Mouse (Mus musculus): ENCODE data around the gene Ints12. TPM values are rescaled to one million over a fixed set of nuclear protein-coding genes. Genes with fewer than 3 reads are reported as not detected.
A peak's percentile ranks its signal among the peaks of the same experiment; 100 is the strongest.

Gene Ints12
- polyA plus RNA-seq, 1 experiment from 2014 or later, result 25.3 TPM

DNA sequence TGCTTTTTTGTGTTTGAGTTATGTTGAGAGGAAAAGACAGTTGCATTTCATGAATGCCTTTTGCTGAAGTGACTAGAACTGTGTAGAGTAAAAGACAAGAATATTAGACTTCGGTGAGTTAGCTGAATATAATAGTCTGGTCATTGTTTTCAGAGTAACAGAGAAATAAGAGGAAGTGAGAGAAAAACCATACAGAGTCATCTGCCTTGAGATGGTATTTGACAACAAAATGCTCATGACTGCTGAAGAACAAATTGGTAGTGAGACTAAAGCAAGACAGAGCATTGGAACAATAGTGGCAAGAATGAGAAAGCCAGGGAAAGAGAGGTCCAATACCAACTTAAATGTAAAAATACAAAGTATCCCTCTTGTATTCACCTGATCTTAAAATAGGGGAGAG, 1.3 kb downstream of the Ints12 start:
- Histone ChIP-seq H3K27me3 (ENCODE audit: control insufficient read depth, insufficient read depth, low read length) (no peaks in the 10 kb centered on the region), H3K4me3 (ENCODE audit: low read depth, low read length) (no peak overlapping the region), H3K9me3 (ENCODE audit: control insufficient read depth, low read length) (no peaks in the 10 kb centered on the region), H3K36me3 (ENCODE audit: control insufficient read depth, insufficient read depth, low read length) (no peaks in the 10 kb centered on the region), H3K4me2 (ENCODE audit: low read depth, severe bottlenecking) (peak overlapping the region; percentile 65; the same call in 1 of the 2 replicates), H3K9ac (ENCODE audit: low read length) (no peak overlapping the region), H3K4me1 (ENCODE audit: control insufficient read depth, insufficient read depth, low read length) (no peaks in the 10 kb centered on the region), H3K27ac (replicated peaks; ENCODE audit: low read depth, low read length) (no peak overlapping the region)
- 94% methylated on average over 1 of the region's 1 CpGs for WGBS
- ATAC-seq (ENCODE audit: insufficient number of reproducible peaks, low FRiP score, low TSS enrichment, low read depth), result no peak
- DNase-seq (ENCODE audit: low spot score), result no peak

DNA sequence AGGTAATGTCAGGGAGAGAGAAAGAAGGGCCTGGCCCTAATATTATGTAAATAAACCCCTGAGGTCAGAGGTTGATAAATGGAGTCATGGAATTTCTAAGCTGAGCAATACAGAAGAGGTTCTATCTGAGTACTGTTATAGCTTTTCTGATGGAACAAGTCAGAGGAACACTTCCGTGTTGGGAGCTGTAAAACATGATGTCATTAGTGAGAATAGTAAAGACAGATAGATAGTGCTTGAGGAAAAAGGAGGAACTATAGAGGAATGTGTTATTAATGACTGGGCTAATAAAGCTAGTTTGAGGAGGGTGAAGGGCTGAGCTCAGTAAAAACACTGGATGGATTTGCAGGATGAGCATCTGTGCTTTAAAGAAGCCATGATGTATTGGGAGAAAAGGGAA, 2.7 kb downstream of the Ints12 start:
- no peak for ATAC-seq (ENCODE audit: insufficient number of reproducible peaks, low FRiP score, low TSS enrichment, low read depth)
- H3K27ac ChIP-seq (replicated peaks; ENCODE audit: low read depth, low read length), result no peak overlapping the region

DNA sequence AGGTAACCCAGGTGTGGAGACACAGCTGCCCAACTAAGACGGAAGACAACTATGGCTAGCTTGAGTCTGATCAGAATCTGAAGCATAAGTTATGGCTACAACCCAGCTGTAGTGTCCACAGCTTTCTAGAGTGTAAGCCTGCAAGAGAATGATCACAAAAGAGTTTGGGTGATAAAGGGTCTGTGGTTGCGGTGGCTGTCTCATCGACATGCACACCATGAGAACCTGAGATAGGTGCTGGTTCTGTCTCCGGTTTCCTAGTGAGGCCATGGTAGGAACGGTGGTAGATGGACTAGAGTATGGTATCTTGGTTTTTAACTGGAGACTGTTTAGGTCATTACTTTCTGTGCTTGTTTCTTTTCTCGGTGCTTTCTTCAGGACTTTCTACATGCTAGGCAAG, 6.3 kb downstream of the Ints12 start:
- DNase-seq (ENCODE audit: low spot score) (no peak), ATAC-seq (ENCODE audit: insufficient number of reproducible peaks, low FRiP score, low TSS enrichment, low read depth) (no peak)
- WGBS, result 96% methylated on average over 6 of the region's 6 CpGs
- Histone ChIP-seq H3K9ac (ENCODE audit: low read length) (no peak overlapping the region), H3K9me3 (ENCODE audit: control insufficient read depth, low read length) (no peaks in the 10 kb centered on the region), H3K4me2 (ENCODE audit: low read depth, severe bottlenecking) (no peak overlapping the region), H3K36me3 (ENCODE audit: control insufficient read depth, insufficient read depth, low read length) (peaks cover 4% of the 10 kb centered on the region; the same call in 1 of the 2 replicates), H3K27me3 (ENCODE audit: control insufficient read depth, insufficient read depth, low read length) (no peaks in the 10 kb centered on the region), H3K4me3 (ENCODE audit: low read depth, low read length) (no peak overlapping the region), H3K27ac (replicated peaks; ENCODE audit: low read depth, low read length) (no peak overlapping the region), H3K4me1 (ENCODE audit: control insufficient read depth, insufficient read depth, low read length) (no peaks in the 10 kb centered on the region)

More for the DNA sequence above, 2.7 kb downstream of the Ints12 start:
- no peak overlapping the region for H3K9ac ChIP-seq (ENCODE audit: low read length)
- no peaks in the 10 kb centered on the region for H3K36me3 ChIP-seq (ENCODE audit: control insufficient read depth, insufficient read depth, low read length)
- H3K4me3 ChIP-seq (ENCODE audit: low read depth, low read length), result no peak overlapping the region
- no peak for DNase-seq (ENCODE audit: low spot score)
- no peaks in the 10 kb centered on the region for H3K4me1 ChIP-seq (ENCODE audit: control insufficient read depth, insufficient read depth, low read length)
- H3K4me2 ChIP-seq (ENCODE audit: low read depth, severe bottlenecking), result no peak overlapping the region
- H3K9me3 ChIP-seq (ENCODE audit: control insufficient read depth, low read length), result no peaks in the 10 kb centered on the region
- 84% methylated on average over 1 of the region's 1 CpGs for WGBS
- H3K27me3 ChIP-seq (ENCODE audit: control insufficient read depth, insufficient read depth, low read length), result no peaks in the 10 kb centered on the region

DNA sequence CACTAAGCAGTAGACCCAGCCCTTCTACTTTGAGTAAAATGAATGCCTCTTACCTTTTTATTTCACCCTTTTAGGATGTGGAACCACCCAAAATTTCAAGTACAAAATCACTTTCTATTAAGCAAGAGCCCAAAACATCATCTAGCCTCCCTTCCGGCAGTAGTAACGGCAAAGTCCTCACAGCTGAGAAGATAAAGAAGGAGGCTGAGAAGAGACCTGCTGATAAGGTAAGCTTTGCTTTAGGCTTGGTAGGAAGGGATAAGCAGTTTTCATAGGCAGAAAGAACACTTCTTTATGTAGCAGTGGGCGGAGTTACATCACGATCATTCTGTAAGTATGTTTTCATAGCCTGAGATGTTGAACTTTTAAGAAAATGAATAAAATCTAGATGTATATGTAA, 6.7 kb downstream of the Ints12 start:
- ATAC-seq (ENCODE audit: insufficient number of reproducible peaks, low FRiP score, low TSS enrichment, low read depth), result no peak
- Histone ChIP-seq H3K9ac (ENCODE audit: low read length) (no peak overlapping the region), H3K9me3 (ENCODE audit: control insufficient read depth, low read length) (no peaks in the 10 kb centered on the region), H3K36me3 (ENCODE audit: control insufficient read depth, insufficient read depth, low read length) (peaks cover 4% of the 10 kb centered on the region; the same call in 1 of the 2 replicates), H3K4me2 (ENCODE audit: low read depth, severe bottlenecking) (no peak overlapping the region), H3K4me1 (ENCODE audit: control insufficient read depth, insufficient read depth, low read length) (no peaks in the 10 kb centered on the region), H3K4me3 (ENCODE audit: low read depth, low read length) (no peak overlapping the region), H3K27ac (replicated peaks; ENCODE audit: low read depth, low read length) (no peak overlapping the region), H3K27me3 (ENCODE audit: control insufficient read depth, insufficient read depth, low read length) (no peaks in the 10 kb centered on the region)
- WGBS, result 99% methylated on average over 4 of the region's 4 CpGs
- DNase-seq (ENCODE audit: low spot score), result no peak

DNA sequence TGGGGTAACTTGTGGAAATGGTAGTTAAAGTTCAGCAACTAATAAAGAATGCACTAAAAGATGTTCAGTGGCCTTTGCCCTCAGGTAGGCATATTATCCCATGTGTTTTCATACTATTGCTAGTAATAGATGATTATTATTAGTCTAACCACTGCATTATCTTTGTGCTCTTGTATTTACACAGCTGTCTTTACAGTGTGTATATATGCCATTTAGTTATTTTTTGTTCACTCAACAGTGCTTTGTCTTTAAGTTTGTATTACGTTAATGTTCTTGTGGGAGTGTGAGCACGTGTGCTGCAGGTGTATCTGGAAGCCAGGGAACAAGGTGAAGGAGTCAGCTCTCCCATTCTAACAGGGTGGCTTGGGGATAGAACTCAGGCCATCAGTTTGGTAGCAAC, 7.3 kb downstream of the Ints12 start:
- Histone ChIP-seq H3K9ac (ENCODE audit: low read length) (no peak overlapping the region), H3K27ac (replicated peaks; ENCODE audit: low read depth, low read length) (no peak overlapping the region), H3K36me3 (ENCODE audit: control insufficient read depth, insufficient read depth, low read length) (peaks cover 6% of the 10 kb centered on the region; the same call in 1 of the 2 replicates), H3K4me1 (ENCODE audit: control insufficient read depth, insufficient read depth, low read length) (no peaks in the 10 kb centered on the region), H3K4me2 (ENCODE audit: low read depth, severe bottlenecking) (no peak overlapping the region), H3K4me3 (ENCODE audit: low read depth, low read length) (no peak overlapping the region), H3K27me3 (ENCODE audit: control insufficient read depth, insufficient read depth, low read length) (no peaks in the 10 kb centered on the region), H3K9me3 (ENCODE audit: control insufficient read depth, low read length) (no peaks in the 10 kb centered on the region)
- WGBS, result 91% methylated on average over 2 of the region's 2 CpGs
- DNase-seq (ENCODE audit: low spot score) (no peak), ATAC-seq (ENCODE audit: insufficient number of reproducible peaks, low FRiP score, low TSS enrichment, low read depth) (no peak)

DNA sequence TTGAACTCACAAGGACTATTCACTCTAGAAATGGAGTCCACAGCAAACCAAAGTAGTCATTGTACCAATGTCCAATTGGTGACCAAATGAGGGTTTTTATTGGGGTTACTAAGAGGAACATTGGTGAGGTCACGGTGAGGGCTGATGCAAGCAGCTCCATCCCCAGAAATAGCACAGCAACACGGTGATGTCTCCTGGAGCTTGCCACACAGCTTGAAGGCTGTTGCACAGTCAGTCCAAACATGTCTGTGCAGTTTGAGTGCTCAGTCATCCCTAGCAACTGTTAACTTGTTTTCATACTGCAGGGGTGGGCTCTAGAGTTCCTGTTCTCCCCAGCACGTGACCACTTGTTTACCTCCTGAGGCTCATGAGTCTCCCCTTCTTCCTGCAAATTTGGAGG, 12.1 kb downstream of the Ints12 start:
- WGBS, result 89% methylated on average over 3 of the region's 3 CpGs
- Histone ChIP-seq H3K27ac (replicated peaks; ENCODE audit: low read depth, low read length) (no peak overlapping the region), H3K36me3 (ENCODE audit: control insufficient read depth, insufficient read depth, low read length) (peaks cover 13% of the 10 kb centered on the region), H3K4me1 (ENCODE audit: control insufficient read depth, insufficient read depth, low read length) (no peaks in the 10 kb centered on the region), H3K4me3 (ENCODE audit: low read depth, low read length) (no peak overlapping the region), H3K9ac (ENCODE audit: low read length) (no peak overlapping the region), H3K27me3 (ENCODE audit: control insufficient read depth, insufficient read depth, low read length) (no peaks in the 10 kb centered on the region), H3K9me3 (ENCODE audit: control insufficient read depth, low read length) (no peaks in the 10 kb centered on the region), H3K4me2 (ENCODE audit: low read depth, severe bottlenecking) (no peak overlapping the region)
- DNase-seq (ENCODE audit: low spot score) (no peak), ATAC-seq (ENCODE audit: insufficient number of reproducible peaks, low FRiP score, low TSS enrichment, low read depth) (no peak)

DNA sequence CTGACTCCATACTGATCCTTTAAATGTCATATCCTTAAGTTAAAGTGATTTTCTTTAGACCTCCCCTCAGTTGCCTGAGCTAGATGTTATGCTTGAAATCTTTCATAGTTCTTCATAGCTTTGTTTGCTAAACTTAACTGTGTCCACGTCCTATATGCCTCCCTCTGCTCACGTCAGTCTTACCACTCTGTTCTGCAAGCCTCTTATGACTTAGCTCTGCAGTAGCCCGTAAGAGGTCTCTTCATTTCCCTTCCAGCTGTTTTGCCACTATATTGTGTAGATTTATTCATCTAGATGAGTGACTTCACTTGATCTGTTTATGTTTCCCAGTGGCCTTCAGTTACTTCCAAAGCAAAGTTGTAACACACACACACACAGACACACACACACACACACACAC, 12.8 kb downstream of the Ints12 start:
- no peak for DNase-seq (ENCODE audit: low spot score)
- Histone ChIP-seq H3K27me3 (ENCODE audit: control insufficient read depth, insufficient read depth, low read length) (no peaks in the 10 kb centered on the region), H3K9me3 (ENCODE audit: control insufficient read depth, low read length) (no peaks in the 10 kb centered on the region), H3K4me2 (ENCODE audit: low read depth, severe bottlenecking) (no peak overlapping the region), H3K4me3 (ENCODE audit: low read depth, low read length) (no peak overlapping the region), H3K9ac (ENCODE audit: low read length) (no peak overlapping the region), H3K27ac (replicated peaks; ENCODE audit: low read depth, low read length) (no peak overlapping the region), H3K4me1 (ENCODE audit: control insufficient read depth, insufficient read depth, low read length) (no peaks in the 10 kb centered on the region), H3K36me3 (ENCODE audit: control insufficient read depth, insufficient read depth, low read length) (peaks cover 17% of the 10 kb centered on the region)
- 93% methylated on average over 3 of the region's 3 CpGs for WGBS
- no peak for ATAC-seq (ENCODE audit: insufficient number of reproducible peaks, low FRiP score, low TSS enrichment, low read depth)

DNA sequence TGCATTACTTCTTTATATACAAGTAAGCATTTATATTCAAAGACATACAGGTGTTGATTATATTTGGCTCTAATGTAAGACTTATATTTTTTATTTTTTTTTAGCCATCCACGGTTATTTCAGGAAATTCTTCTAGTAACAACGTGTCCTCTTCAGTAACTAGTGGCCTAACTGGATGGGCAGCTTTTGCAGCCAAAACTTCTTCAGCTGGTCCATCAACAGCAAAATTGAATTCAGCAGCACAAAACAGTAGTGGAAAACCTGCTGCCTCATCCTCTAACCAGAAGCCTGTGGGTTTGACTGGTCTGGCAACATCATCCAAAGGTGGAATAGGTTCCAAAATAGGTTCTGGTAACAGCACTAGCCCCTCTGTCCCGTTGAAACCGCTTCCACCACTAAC, 17.1 kb downstream of the Ints12 start:
- H3K36me3 ChIP-seq (ENCODE audit: control insufficient read depth, insufficient read depth, low read length), result peaks cover 12% of the 10 kb centered on the region
- no peak overlapping the region for H3K4me3 ChIP-seq (ENCODE audit: low read depth, low read length)
- H3K4me1 ChIP-seq (ENCODE audit: control insufficient read depth, insufficient read depth, low read length), result no peaks in the 10 kb centered on the region
- H3K9ac ChIP-seq (ENCODE audit: low read length), result no peak overlapping the region
- no peaks in the 10 kb centered on the region for H3K27me3 ChIP-seq (ENCODE audit: control insufficient read depth, insufficient read depth, low read length)
- no peak for ATAC-seq (ENCODE audit: insufficient number of reproducible peaks, low FRiP score, low TSS enrichment, low read depth)
- H3K4me2 ChIP-seq (ENCODE audit: low read depth, severe bottlenecking), result no peak overlapping the region
- DNase-seq (ENCODE audit: low spot score), result no peak
- WGBS, result 96% methylated on average over 4 of the region's 4 CpGs
- no peak overlapping the region for H3K27ac ChIP-seq (replicated peaks; ENCODE audit: low read depth, low read length)
- H3K9me3 ChIP-seq (ENCODE audit: control insufficient read depth, low read length), result no peaks in the 10 kb centered on the region; the same call in 1 of the 2 replicates

DNA sequence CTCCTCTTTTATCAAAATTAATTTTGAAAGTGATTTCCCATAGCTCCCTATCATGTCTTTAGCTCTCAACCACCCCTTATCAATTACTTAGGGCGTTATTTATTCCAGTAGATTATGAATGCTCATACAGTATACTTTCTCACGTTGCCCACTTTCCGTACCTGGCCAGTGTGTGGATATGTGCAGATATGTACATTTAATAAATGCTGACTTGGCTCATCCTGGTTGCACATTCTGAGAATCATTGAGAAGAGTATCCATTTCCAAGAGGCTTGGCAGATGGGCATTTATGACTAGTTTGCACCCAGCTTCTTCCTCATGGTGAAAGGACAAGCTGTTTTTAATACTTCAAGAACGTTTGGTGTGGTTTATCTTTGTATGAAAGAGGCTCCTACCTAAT, 18.2 kb downstream of the Ints12 start:
- Histone ChIP-seq H3K9me3 (ENCODE audit: control insufficient read depth, low read length) (no peaks in the 10 kb centered on the region; the same call in 1 of the 2 replicates), H3K27me3 (ENCODE audit: control insufficient read depth, insufficient read depth, low read length) (no peaks in the 10 kb centered on the region), H3K36me3 (ENCODE audit: control insufficient read depth, insufficient read depth, low read length) (peaks cover 11% of the 10 kb centered on the region), H3K9ac (ENCODE audit: low read length) (no peak overlapping the region), H3K4me2 (ENCODE audit: low read depth, severe bottlenecking) (no peak overlapping the region), H3K4me1 (ENCODE audit: control insufficient read depth, insufficient read depth, low read length) (no peaks in the 10 kb centered on the region), H3K4me3 (ENCODE audit: low read depth, low read length) (no peak overlapping the region), H3K27ac (replicated peaks; ENCODE audit: low read depth, low read length) (no peak overlapping the region)
- DNase-seq (ENCODE audit: low spot score), result no peak
- ATAC-seq (ENCODE audit: insufficient number of reproducible peaks, low FRiP score, low TSS enrichment, low read depth), result no peak
- 87% methylated on average over 4 of the region's 4 CpGs for WGBS

Data from limb, embryonic 11.5 days (tissue).